Mouse (Mus musculus) lung, postnatal 0 days (tissue): Measurements from ENCODE around the gene Opcml. TPM values are rescaled to one million over a fixed set of nuclear protein-coding genes. Genes with fewer than 3 reads are reported as not detected.
A peak's percentile ranks its signal among the peaks of the same experiment; 100 is the strongest.

Source experiments
- ATAC-seq: fragments of 200-750 bp; cut with Nextera tagmentation; 2 replicates; pipeline ENCODE4 v1.8.0; 2017; ENCODE audit warnings: moderate library complexity
- DNase-seq: peaks from one replicate; pipeline ENCODE4 v3.0.0-alpha.2; 2016; ENCODE audit warnings: low spot score
- H3K27ac ChIP-seq: fragments of 300-500 bp; sonication (generic); 2 replicates; pipeline ENCODE4 v1.5.1; 2014; ENCODE audit warnings: antibody characterized with exemption, mild to moderate bottlenecking, low read length, mixed read lengths
- H3K27me3 ChIP-seq: fragments of 300-500 bp; sonication (generic); replicated peaks from 2 replicates; pipeline ENCODE4 v1.6.1; 2014; ENCODE audit warnings: low read length, mixed read lengths; ENCODE audit not compliant: insufficient read depth
- H3K36me3 ChIP-seq: fragments of 300-500 bp; sonication (generic); 2 replicates; pipeline ENCODE4 v1.6.1; 2014; ENCODE audit warnings: low read length, mixed read lengths; ENCODE audit not compliant: insufficient read depth
- H3K4me1 ChIP-seq: fragments of 300-500 bp; sonication (generic); 2 replicates; pipeline ENCODE4 v1.6.1; 2014; ENCODE audit warnings: antibody characterized with exemption, low read depth, low read length, mixed read lengths; ENCODE audit not compliant: insufficient read depth
- H3K4me2 ChIP-seq: fragments of 300-500 bp; sonication (generic); replicated peaks from 2 replicates; pipeline ENCODE4 v1.6.1; 2014; ENCODE audit warnings: low read depth, mild to moderate bottlenecking, low read length, moderate library complexity, mixed read lengths
- H3K4me3 ChIP-seq: fragments of 300-500 bp; sonication (generic); 2 replicates; pipeline ENCODE4 v1.5.1; 2014; ENCODE audit warnings: low read depth, low read length
- H3K9ac ChIP-seq: fragments of 300-500 bp; sonication (generic); replicated peaks from 2 replicates; pipeline ENCODE4 v1.6.1; 2014; ENCODE audit warnings: low read depth, mild to moderate bottlenecking
- H3K9me3 ChIP-seq: fragments of 300-500 bp; sonication (generic); 2 replicates; pipeline ENCODE4 v1.6.1; 2016; ENCODE audit warnings: low read length, mixed read lengths
- CTCF ChIP-seq: IDR thresholded peaks from 2 replicates; pipeline ENCODE4 v1.5.1; 2016; ENCODE audit warnings: antibody characterized with exemption, mild to moderate bottlenecking
- EP300 ChIP-seq: IDR thresholded peaks from 2 replicates; pipeline ENCODE4 v1.6.1; 2016; ENCODE audit warnings: antibody characterized with exemption, mild to moderate bottlenecking, control low read depth
- WGBS: fragments of 180-500 bp; shearing (Covaris S2); extraction: QIAGEN DNeasy Blood & Tissue Kit; methylation state at CpG from one replicate; pipeline ENCODE4 v1.1.7; 2014; 5-methylcytosine and 5-hydroxymethylcytosine counted together
- polyA plus RNA-seq: library from polyadenylated mRNA; unstranded; fragments of >200 nt; fragmentation: Nextera tagmentation; extraction: Ambion mirVana; gene quantifications from 2 replicates; pipeline ENCODE4 v1.2.1, GENCODE M21; 2015

Gene Opcml
- polyA plus RNA-seq, 1 experiment from 2014 or later, result 2.5 TPM

DNA sequence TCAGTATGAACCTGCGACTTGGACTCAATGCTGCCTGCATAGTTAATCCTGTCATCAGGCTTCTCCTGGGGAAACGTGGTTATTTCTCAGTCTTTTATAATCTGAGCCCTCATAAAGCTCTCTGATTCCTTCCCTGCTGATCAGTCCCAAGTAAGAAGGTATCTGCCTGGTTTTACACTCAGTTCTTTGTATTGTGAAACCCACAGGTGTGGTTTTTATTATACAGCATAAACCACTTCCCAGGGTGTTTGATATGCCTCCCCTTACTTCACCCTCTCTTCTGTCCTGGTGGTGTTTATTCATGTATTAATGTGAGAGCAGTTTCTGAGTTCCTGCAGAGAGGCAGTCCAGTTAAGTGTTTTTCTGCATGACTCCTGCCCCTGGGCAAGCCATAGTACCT, 496.9 kb downstream of the Opcml start:
- 65% methylated on average over 2 of the region's 2 CpGs for WGBS

DNA sequence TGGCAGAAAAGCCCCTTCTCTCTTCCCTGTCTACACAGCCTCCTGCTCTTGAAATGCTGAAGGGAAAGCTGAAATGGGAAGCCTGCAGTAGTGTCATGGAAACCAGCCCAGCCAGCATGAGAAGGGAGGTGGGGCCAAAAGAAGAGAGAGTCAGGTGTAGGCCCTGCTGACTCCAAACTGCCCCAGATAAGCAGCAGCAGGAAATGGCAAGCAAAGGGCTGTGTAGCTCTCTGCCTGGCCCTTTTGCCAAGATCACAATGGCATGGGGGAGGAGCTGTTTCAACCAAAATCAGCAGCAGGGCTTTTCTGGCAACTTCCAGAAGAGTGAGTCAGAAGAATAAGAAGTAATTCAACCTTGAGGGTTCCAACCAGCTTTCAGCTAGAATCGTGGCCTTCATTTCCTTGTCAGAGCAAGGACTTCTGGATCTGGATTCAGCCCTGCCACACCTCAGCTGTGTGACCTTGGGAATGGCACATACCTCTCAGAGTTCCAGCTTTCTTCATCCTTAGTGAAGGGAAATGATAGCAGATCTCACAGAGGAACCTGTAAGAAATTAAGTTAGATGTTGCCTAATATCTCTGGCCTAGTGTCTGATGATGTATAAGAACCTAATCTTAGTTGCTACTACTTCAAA, 499.2 kb downstream of the Opcml start:
- no peak overlapping the region for H3K4me2 ChIP-seq
- no peaks in the 10 kb centered on the region for H3K4me1 ChIP-seq
- no peaks in the 10 kb centered on the region for H3K36me3 ChIP-seq
- no peak overlapping the region for H3K4me3 ChIP-seq
- H3K27ac ChIP-seq, result no peak overlapping the region
- no peak overlapping the region for H3K9ac ChIP-seq
- DNase-seq (peak; percentile 16), ATAC-seq (peak; percentile 43)
- 21% methylated on average over 1 of the region's 1 CpGs for WGBS
- TF ChIP-seq CTCF (no peak), EP300 (no peak)
- H3K9me3 ChIP-seq, result no peaks in the 10 kb centered on the region
- no peaks in the 10 kb centered on the region for H3K27me3 ChIP-seq

More for the DNA sequence above, 496.9 kb downstream of the Opcml start:
- no peaks in the 10 kb centered on the region for H3K27me3 ChIP-seq
- H3K9me3 ChIP-seq, result no peaks in the 10 kb centered on the region
- no peak overlapping the region for H3K4me2 ChIP-seq
- no peaks in the 10 kb centered on the region for H3K36me3 ChIP-seq
- no peak overlapping the region for H3K4me3 ChIP-seq
- DNase-seq, result no peak
- TF ChIP-seq CTCF (no peak), EP300 (no peak)
- no peak overlapping the region for H3K9ac ChIP-seq
- no peak for ATAC-seq
- H3K4me1 ChIP-seq, result no peaks in the 10 kb centered on the region
- H3K27ac ChIP-seq, result no peak overlapping the region

DNA sequence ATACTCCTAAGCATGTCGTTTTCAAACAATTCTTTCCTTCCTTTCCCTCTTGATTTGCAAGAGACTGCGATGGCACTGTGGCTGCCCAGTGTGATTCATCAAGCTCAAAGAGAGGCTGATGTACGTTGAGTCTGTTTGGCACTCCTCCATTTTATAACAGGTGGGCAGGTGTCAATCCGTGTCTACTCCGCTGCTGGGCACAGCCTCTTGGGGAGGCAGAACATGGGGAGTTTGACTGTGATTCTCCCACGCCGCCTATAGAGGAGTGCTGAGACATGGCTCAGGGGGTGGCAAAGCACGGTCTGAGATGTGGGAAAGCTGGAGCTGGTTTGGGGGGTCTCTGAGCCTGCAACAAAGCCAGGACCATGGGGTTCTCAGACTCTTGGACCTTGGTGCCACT, 513.1 kb downstream of the Opcml start:
- Histone ChIP-seq H3K4me1 (no peaks in the 10 kb centered on the region), H3K4me3 (no peak overlapping the region), H3K27me3 (no peaks in the 10 kb centered on the region), H3K36me3 (no peaks in the 10 kb centered on the region), H3K9me3 (no peaks in the 10 kb centered on the region), H3K4me2 (no peak overlapping the region), H3K27ac (no peak overlapping the region), H3K9ac (no peak overlapping the region)
- TF ChIP-seq EP300, result no peak
- TF ChIP-seq CTCF, result no peak
- WGBS, result 68% methylated on average over 8 of the region's 8 CpGs
- DNase-seq, result no peak
- ATAC-seq, result no peak

DNA sequence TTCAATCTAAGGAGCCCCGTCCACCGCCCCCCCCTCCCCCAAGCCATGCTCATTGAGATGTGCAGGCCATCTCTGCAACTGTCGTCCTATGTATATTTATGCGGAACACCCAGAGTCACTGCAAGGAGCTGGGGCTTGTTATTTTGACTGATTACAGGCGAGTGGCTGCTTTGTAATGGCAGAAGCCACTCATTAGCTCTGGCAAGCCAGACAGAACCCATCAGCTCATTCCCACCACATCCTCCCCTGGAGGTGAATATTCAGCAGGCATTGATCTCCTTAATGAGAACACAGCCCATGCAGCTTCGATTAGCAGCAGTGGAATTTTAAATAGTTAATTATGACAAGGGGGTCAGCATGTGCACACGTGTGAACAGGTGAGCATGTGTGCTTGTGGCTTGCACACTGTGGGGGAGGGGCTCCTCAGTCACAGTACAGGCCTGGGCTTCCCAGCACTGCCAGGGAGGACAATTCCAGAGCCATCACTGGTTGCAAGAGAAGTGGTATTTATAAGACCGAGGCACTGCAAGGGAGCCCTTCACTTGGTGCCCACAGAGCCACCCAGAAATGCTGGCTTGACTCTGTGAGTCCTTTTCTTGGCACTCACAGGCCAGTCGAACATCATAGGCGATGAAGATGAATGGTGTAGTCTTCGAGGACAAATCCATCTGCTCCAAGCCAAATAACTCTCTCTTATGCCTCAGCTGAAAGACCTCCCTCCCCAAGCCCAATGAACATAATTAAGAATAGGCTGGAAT, 516.0 kb downstream of the Opcml start:
- DNase-seq (no peak), ATAC-seq (no peak)
- H3K27me3 ChIP-seq, result no peaks in the 10 kb centered on the region
- no peak overlapping the region for H3K4me2 ChIP-seq
- no peaks in the 10 kb centered on the region for H3K9me3 ChIP-seq
- no peak overlapping the region for H3K9ac ChIP-seq
- no peaks in the 10 kb centered on the region for H3K36me3 ChIP-seq
- WGBS, result 61% methylated on average over 11 of the region's 11 CpGs
- TF ChIP-seq CTCF (no peak), EP300 (no peak)
- H3K27ac ChIP-seq, result no peak overlapping the region
- no peaks in the 10 kb centered on the region for H3K4me1 ChIP-seq
- no peak overlapping the region for H3K4me3 ChIP-seq

DNA sequence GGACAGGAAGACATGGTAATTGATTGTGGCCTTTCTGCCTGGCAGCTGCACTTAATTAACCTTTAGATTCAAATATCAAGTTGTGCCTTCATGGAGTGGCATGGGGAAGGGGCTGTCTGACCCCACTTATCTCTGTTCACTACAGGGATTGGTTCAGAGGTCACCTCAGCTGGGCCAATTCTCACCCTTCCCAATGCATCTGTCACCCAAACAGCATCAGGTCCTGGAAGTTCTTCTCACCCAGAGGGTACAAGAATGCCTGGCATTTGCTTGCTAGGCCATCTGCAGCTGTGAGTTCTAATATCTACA, 516.5 kb downstream of the Opcml start:
- no peak for ATAC-seq
- no peak overlapping the region for H3K9ac ChIP-seq
- H3K4me3 ChIP-seq, result no peak overlapping the region
- H3K27me3 ChIP-seq, result no peaks in the 10 kb centered on the region
- DNase-seq, result no peak
- TF ChIP-seq EP300 (no peak), CTCF (no peak)
- H3K4me2 ChIP-seq, result no peak overlapping the region
- no peak overlapping the region for H3K27ac ChIP-seq
- no peaks in the 10 kb centered on the region for H3K9me3 ChIP-seq
- H3K36me3 ChIP-seq, result no peaks in the 10 kb centered on the region
- H3K4me1 ChIP-seq, result no peaks in the 10 kb centered on the region

DNA sequence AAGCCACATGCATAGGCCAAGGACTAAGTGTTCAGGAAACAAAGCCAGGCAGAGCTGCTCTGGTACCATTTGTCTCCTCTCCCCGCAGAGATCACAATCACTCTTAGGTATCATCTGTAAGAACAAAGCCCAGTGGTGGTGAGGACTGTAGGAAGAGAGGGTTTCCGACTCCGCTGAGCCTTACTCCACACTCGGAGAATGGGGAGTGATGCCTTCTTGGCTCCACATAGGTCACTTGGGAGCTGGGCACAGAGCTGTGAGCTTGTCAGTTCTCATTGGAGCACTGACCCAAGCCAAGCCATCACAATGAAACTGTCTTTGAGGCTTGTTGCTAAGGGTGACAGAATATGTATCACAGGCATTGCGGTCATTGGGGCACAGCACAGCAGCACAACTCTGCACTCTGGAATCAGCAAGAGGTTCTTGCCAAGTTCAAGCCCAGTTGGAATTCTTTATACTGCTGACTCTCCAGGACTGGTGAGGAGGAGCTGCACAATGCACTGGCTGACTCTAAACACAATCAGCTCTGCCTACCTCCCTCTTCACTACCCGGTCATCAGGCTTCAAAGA, 517.0 kb downstream of the Opcml start:
- 76% methylated on average over 6 of the region's 6 CpGs for WGBS
- no peaks in the 10 kb centered on the region for H3K4me1 ChIP-seq
- DNase-seq (no peak), ATAC-seq (no peak)
- no peaks in the 10 kb centered on the region for H3K27me3 ChIP-seq
- no peak for TF ChIP-seq CTCF
- no peak for TF ChIP-seq EP300
- no peaks in the 10 kb centered on the region for H3K36me3 ChIP-seq
- H3K9me3 ChIP-seq, result no peaks in the 10 kb centered on the region
- H3K4me3 ChIP-seq, result no peak overlapping the region
- H3K9ac ChIP-seq, result no peak overlapping the region
- H3K4me2 ChIP-seq, result no peak overlapping the region
- H3K27ac ChIP-seq, result no peak overlapping the region
